Mouse (Mus musculus) midbrain, embryonic 11.5 days (tissue): ENCODE data around the gene Clec2i. TPM values are rescaled to one million over a fixed set of nuclear protein-coding genes. Genes with fewer than 3 reads are reported as not detected.

Source experiments
- ATAC-seq: fragments of 200-750 bp; cut with Nextera tagmentation; 2 replicates; pipeline ENCODE4 v1.8.0; 2017; ENCODE audit warnings: moderate TSS enrichment, moderate library complexity; ENCODE audit not compliant: low FRiP score
- DNase-seq: peaks from one replicate; pipeline ENCODE4 v3.0.0; 2015; ENCODE audit warnings: low spot score; ENCODE audit errors: missing footprints
- H3K27ac ChIP-seq: fragments of 300-500 bp; sonication (generic); 2 replicates; pipeline ENCODE4 v1.5.1; 2014; ENCODE audit warnings: low read depth, low read length
- H3K27me3 ChIP-seq: fragments of 300-500 bp; sonication (generic); 2 replicates; pipeline ENCODE4 v1.6.1; 2014; ENCODE audit warnings: mild to moderate bottlenecking, low read length, moderate library complexity, mixed read lengths; ENCODE audit not compliant: control insufficient read depth, insufficient read depth
- H3K36me3 ChIP-seq: fragments of 300-500 bp; sonication (generic); 2 replicates; pipeline ENCODE4 v1.6.1; 2014; ENCODE audit warnings: mild to moderate bottlenecking, low read length, moderate library complexity, mixed read lengths; ENCODE audit not compliant: control insufficient read depth, insufficient read depth
- H3K4me1 ChIP-seq: fragments of 300-500 bp; sonication (generic); 2 replicates; pipeline ENCODE4 v1.6.1; 2014; ENCODE audit warnings: low read length; ENCODE audit not compliant: control insufficient read depth, insufficient read depth
- H3K4me2 ChIP-seq: fragments of 300-500 bp; sonication (generic); 2 replicates; pipeline ENCODE4 v1.6.1; 2014; ENCODE audit warnings: mild to moderate bottlenecking, moderate library complexity
- H3K4me3 ChIP-seq: fragments of 300-500 bp; sonication (generic); 2 replicates; pipeline ENCODE4 v1.5.1; 2014; ENCODE audit warnings: low read depth, low read length
- H3K9ac ChIP-seq: fragments of 300-500 bp; sonication (generic); 2 replicates; pipeline ENCODE4 v1.6.1; 2014; ENCODE audit warnings: low read length
- H3K9me3 ChIP-seq: fragments of 300-500 bp; sonication (generic); 2 replicates; pipeline ENCODE4 v1.6.1; 2016; ENCODE audit warnings: low read length; ENCODE audit not compliant: control insufficient read depth
- WGBS: fragments of 180-500 bp; shearing (Covaris S2); extraction: QIAGEN DNeasy Blood & Tissue Kit; methylation state at CpG from one replicate; pipeline ENCODE4 v1.1.7; 2014; 5-methylcytosine and 5-hydroxymethylcytosine counted together
- polyA plus RNA-seq: library from polyadenylated mRNA; unstranded; fragments of >200 nt; fragmentation: Nextera tagmentation; extraction: Ambion mirVana; gene quantifications from 2 replicates; pipeline ENCODE4 v1.2.1, GENCODE M21; 2014

The Clec2i gene
- polyA plus RNA-seq, 1 experiment from 2014 or later, result not detected

DNA sequence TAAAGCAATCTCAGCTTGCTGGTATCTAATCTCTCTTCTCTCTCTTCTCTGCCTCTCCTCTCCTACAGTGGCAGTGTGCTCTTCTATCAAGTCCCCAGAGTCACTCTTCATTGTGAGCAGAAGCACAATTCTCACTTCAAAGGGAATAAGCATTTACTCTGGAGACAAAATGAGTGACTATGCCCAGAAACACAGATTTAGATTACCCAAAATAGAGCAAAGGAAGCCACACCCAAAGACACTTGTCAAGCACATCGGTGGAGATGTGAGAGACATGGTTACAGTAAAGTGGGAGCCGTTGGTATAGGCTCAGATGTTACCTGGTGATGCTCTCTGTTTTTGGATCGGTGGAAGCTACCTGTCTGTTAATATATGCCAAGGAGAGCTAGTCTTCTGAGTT, 34.6 kb upstream of the Clec2i start:
- H3K4me1 ChIP-seq, result no peaks in the 10 kb centered on the region
- no peak overlapping the region for H3K4me3 ChIP-seq
- no peak overlapping the region for H3K4me2 ChIP-seq
- WGBS, result 86% methylated on average over 3 of the region's 3 CpGs
- ATAC-seq, result no peak
- no peaks in the 10 kb centered on the region for H3K9me3 ChIP-seq
- H3K27ac ChIP-seq, result no peak overlapping the region
- H3K36me3 ChIP-seq, result no peaks in the 10 kb centered on the region
- H3K9ac ChIP-seq, result no peak overlapping the region
- DNase-seq, result peak; percentile 67
- no peaks in the 10 kb centered on the region for H3K27me3 ChIP-seq

DNA sequence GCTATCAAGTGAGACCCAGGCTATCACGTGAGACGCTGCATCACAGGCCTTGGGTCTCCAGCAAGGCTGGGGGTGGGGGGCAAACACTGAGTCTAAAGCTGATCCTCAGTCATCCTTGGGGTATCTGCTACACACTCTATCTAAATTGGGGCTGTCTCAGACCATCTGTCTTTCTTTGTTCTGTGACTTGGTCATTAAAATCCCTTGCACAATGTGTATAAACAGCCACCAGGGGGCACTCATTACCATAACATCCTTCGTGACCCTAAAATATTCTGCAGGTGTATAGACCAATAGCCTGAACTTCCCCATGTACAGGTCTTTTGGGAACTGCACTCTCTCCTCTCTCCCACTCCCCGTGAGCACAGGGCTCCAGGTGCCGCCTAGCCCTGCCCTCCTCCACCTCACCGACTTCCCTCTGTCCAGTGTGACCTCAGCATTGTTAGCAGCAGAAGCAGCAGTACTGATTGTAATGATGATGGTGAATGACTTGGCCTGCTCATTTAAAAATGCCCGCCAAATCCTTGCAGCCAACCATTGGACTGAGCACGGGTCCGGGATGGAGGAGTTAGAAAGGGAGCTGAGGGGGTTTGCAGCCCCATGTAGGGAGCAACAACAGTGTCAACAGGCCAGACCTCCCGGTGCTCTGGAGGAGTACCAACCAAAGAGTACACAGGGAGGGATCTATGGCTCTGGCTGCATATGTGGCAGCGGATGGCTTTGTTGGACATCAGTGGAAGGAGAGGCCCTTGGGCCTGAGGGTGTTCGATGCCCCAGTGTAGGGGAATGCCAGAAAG, 33.2 kb upstream of the Clec2i start:
- ATAC-seq, result peak; percentile 86
- H3K4me1 ChIP-seq, result no peaks in the 10 kb centered on the region
- H3K4me2 ChIP-seq, result 0 out of 2 replicates have a peak overlapping the region, but pooled peaks have one; percentile 11
- no peak overlapping the region for H3K27ac ChIP-seq
- H3K9me3 ChIP-seq, result no peaks in the 10 kb centered on the region
- H3K4me3 ChIP-seq, result no peak overlapping the region
- H3K36me3 ChIP-seq, result no peaks in the 10 kb centered on the region
- WGBS, result 40% methylated on average over 12 of the region's 12 CpGs
- H3K9ac ChIP-seq, result peak overlapping the region; percentile 25; the same call in 1 of the 2 replicates
- peak; percentile 92 for DNase-seq
- H3K27me3 ChIP-seq, result no peaks in the 10 kb centered on the region

DNA sequence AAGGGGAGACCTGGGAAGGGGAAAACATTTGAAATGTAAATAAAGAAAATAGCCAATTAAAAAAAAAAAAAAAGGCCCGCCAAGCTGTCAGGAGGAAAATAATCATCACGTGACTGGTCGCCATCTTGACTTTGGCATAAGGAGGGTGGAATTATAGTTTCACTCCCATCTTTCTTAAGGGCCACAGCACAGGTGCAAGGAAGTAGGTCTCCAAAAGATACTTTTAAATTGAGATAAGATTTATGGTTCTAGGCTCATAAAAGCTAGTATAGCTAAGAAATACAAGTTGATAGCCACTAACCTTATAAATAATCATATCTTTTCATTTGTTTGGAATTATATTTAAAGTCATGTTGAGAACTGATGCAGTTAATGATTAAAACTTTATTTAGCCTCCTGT, 32.5 kb upstream of the Clec2i start:
- no peak overlapping the region for H3K27ac ChIP-seq
- H3K4me3 ChIP-seq, result no peak overlapping the region
- no peaks in the 10 kb centered on the region for H3K4me1 ChIP-seq
- H3K27me3 ChIP-seq, result no peaks in the 10 kb centered on the region
- DNase-seq (peak; percentile 33), ATAC-seq (no peak)
- H3K9me3 ChIP-seq, result no peaks in the 10 kb centered on the region
- 95% methylated on average over 3 of the region's 3 CpGs for WGBS
- H3K36me3 ChIP-seq, result no peaks in the 10 kb centered on the region
- no peak overlapping the region for H3K4me2 ChIP-seq
- H3K9ac ChIP-seq, result no peak overlapping the region

DNA sequence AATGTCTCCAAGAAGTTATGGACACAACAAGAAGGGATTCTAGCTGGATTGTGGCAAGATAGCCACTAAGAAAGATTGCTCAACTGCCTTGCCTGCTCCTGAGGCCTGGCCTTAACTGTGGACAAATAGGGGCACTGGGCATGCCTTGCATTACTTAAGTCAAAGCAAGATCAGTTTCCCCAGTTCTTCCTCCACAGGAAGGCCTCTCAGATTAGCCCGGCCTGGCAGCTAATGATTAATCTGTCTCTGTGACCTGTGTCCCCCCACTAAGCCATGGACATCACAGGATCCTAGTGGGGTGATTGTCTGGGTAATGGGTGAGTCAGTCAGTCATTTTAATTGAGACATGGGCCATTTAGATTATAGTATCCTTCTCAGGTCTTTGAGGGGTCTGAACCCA, 31.9 kb upstream of the Clec2i start:
- H3K9me3 ChIP-seq, result no peaks in the 10 kb centered on the region
- no peak overlapping the region for H3K4me2 ChIP-seq
- H3K27ac ChIP-seq, result no peak overlapping the region
- no peaks in the 10 kb centered on the region for H3K36me3 ChIP-seq
- DNase-seq, result peak; percentile 53
- H3K4me1 ChIP-seq, result no peaks in the 10 kb centered on the region
- no peaks in the 10 kb centered on the region for H3K27me3 ChIP-seq
- H3K4me3 ChIP-seq, result no peak overlapping the region
- no peak for ATAC-seq
- 88% methylated on average over 1 of the region's 1 CpGs for WGBS
- H3K9ac ChIP-seq, result no peak overlapping the region

DNA sequence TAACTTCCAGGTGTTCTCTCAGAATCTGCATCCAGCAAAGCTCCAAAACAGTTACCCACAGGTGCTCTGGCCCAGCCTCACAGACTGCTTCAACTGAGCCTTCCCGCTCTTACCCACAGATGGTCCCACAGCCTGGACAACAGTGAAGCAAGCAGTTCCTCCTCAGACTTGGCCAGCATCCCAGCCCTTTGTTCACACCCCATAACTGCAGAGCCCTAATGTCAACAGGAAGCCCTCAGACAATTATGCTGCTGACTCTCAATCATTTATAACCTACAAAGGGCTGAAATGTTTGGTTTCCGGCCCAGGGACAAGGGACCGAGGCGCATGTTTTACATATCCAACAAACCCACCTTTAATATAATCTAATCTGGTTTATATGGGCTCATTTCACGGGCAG, 31.1 kb upstream of the Clec2i start:
- Histone ChIP-seq H3K4me1 (no peaks in the 10 kb centered on the region), H3K4me3 (no peak overlapping the region), H3K4me2 (no peak overlapping the region), H3K27ac (no peak overlapping the region), H3K27me3 (no peaks in the 10 kb centered on the region), H3K9me3 (no peaks in the 10 kb centered on the region), H3K9ac (no peak overlapping the region), H3K36me3 (no peaks in the 10 kb centered on the region)
- ATAC-seq (no peak), DNase-seq (peak; percentile 39)
- WGBS, result 88% methylated on average over 5 of the region's 5 CpGs

DNA sequence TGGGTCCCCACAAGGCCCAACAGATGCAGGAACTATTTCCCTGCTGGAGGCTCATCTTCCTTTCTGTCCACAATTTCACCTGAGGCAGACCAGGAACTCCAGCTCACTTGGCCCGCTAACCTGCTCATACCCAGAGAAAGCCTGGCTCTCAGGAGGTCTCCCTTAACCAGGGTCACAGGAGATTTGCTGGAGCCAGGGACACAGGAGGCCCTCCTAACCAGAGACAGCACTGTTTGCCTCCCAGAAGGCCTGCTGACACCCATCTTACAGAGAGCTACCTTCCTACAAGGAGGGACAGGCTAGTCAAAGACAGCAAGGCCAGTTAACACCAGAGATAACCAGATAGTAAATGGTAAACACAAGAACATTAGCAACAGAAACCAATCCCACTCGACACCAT, 29.4 kb upstream of the Clec2i start:
- no peak overlapping the region for H3K4me3 ChIP-seq
- DNase-seq (peak; percentile 80), ATAC-seq (no peak)

DNA sequence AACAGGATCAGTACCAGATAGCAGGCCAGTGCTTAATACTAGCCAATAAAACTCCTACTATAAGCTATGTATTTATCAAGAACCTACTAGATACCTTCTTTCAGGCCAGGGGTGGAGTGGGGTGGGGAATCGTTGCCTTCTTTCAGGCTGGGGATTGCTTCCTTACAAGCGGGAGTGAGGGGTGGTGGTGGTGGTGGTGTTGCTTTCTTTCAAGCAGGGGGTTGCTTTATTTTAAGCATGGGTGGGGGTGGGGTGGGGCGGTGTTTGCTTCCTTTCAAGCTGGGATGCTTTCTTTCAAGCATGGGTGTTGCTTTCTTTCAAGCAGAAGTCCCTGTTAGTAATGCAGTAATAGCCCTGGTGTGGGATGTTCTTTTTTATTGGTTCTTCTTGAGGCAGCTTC, 18.5 kb upstream of the Clec2i start:
- ATAC-seq, result no peak
- no peaks in the 10 kb centered on the region for H3K9me3 ChIP-seq
- WGBS, result 10% methylated on average over 3 of the region's 3 CpGs

More for the DNA sequence above, 29.4 kb upstream of the Clec2i start:
- H3K9me3 ChIP-seq, result no peaks in the 10 kb centered on the region
- no peaks in the 10 kb centered on the region for H3K27me3 ChIP-seq
- 80% methylated on average over 2 of the region's 2 CpGs for WGBS
- no peak overlapping the region for H3K27ac ChIP-seq
- H3K4me2 ChIP-seq, result no peak overlapping the region
- H3K4me1 ChIP-seq, result no peaks in the 10 kb centered on the region
- no peak overlapping the region for H3K9ac ChIP-seq
- no peaks in the 10 kb centered on the region for H3K36me3 ChIP-seq

DNA sequence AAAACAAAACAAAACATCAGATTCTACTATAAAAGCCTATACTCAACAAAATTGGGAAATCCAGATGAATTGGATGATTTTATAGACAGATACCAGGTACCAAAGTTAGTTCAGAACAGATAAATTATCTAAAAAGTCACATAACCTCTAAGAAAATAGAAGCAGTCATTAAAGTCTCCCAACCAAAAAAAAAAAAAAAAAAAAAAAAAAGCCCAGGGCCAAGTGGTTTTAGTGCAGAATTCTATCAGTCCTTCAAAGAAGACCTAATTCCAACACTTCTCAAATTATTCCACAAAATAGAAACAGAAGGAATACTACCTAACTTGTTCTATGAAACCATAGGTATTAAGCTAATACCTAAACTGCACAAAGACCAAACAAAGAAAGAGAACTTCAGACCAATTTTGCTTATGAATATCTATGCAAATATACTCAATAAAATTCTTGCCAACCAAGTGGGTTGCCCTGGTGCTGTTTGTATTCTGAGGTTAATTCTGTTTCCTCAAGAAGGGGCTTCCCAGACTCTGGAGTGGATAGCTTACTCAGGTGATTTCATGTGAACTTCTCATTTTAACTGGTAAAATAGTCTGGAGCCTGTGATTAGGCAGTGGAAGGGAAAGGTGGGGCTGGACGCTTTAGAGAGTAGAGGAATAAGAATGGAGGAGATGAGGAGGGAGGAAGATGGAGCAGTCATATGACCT, 15.3 kb upstream of the Clec2i start:
- WGBS, result 85% methylated on average over 1 of the region's 1 CpGs
- H3K9ac ChIP-seq, result no peak overlapping the region
- H3K36me3 ChIP-seq, result no peaks in the 10 kb centered on the region
- ATAC-seq (no peak), DNase-seq (peak; percentile 53)
- no peak overlapping the region for H3K4me2 ChIP-seq
- no peak overlapping the region for H3K4me3 ChIP-seq
- H3K27me3 ChIP-seq, result no peaks in the 10 kb centered on the region
- no peaks in the 10 kb centered on the region for H3K9me3 ChIP-seq
- no peaks in the 10 kb centered on the region for H3K4me1 ChIP-seq
- H3K27ac ChIP-seq, result no peak overlapping the region

More for the DNA sequence above, 18.5 kb upstream of the Clec2i start:
- Histone ChIP-seq H3K4me3 (no peak overlapping the region), H3K4me1 (no peaks in the 10 kb centered on the region), H3K36me3 (no peaks in the 10 kb centered on the region), H3K4me2 (no peak overlapping the region), H3K27me3 (no peaks in the 10 kb centered on the region), H3K9ac (no peak overlapping the region), H3K27ac (no peak overlapping the region)
- DNase-seq, result peak; percentile 41

DNA sequence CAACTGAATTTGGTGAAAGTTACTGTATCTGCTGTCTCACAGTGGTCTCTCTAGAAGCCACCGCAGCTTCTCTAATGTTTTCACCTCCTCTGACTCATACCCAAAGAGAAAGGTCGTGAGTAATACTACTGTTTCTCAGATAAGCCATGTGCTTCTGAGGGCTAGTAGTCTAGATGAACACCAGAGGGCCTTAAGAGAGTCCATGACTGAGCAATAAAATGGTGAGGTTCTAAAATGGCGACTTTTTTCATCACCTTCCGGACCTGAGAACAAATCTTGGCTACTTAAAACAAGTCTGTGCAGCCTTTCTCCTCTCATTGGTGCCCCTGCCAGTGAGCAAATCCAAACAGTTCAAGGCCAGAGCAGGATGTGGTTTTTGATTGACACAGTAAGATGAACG, 1.4 kb downstream of the Clec2i start:
- H3K9me3 ChIP-seq, result no peaks in the 10 kb centered on the region
- H3K27me3 ChIP-seq, result no peaks in the 10 kb centered on the region
- WGBS, result 85% methylated on average over 5 of the region's 5 CpGs

More for the DNA sequence above, 1.4 kb downstream of the Clec2i start:
- Histone ChIP-seq H3K36me3 (no peaks in the 10 kb centered on the region), H3K4me3 (no peak overlapping the region), H3K9ac (no peak overlapping the region), H3K4me1 (no peaks in the 10 kb centered on the region), H3K4me2 (no peak overlapping the region), H3K27ac (no peak overlapping the region)
- DNase-seq (no peak), ATAC-seq (no peak)
